ENCODE assay signal across 7 mouse cellular contexts in genomic region chr11:116854279-116854678, GRCm38 (mm10). TPM values are rescaled to one million over a fixed set of nuclear protein-coding genes. Genes with fewer than 3 reads are reported as not detected.
DNase-seq lines count a peak whose midpoint lies in the region; ATAC-seq and TF ChIP-seq lines count a peak whose summit lies in the region.

No protein-coding gene starts in this region.

- no peak for TF ChIP-seq CTCF in lung, postnatal 0 days (IDR thresholded peaks at IDR 0.05)

- peak overlapping the region; percentile 65 for H3K4me2 ChIP-seq in lung, postnatal 0 days (replicated peaks; ENCODE audit: low read depth, low read length)
- peak overlapping the region; percentile 77 for H3K4me2 ChIP-seq in forebrain, embryonic 12.5 days
- peak overlapping the region; percentile 76 for H3K4me2 ChIP-seq in limb, embryonic 14.5 days (replicated peaks; ENCODE audit: low read depth, low read length, severe bottlenecking)
- peak overlapping the region; percentile 62 for H3K4me2 ChIP-seq in stomach, embryonic 15.5 days

- no peak for TF ChIP-seq EP300 in lung, postnatal 0 days (IDR thresholded peaks at IDR 0.05)

- H3K27me3 ChIP-seq in lung, postnatal 0 days (replicated peaks; ENCODE audit: insufficient read depth, low read length): no peaks in the 10 kb centered on the region
- no peaks in the 10 kb centered on the region for H3K27me3 ChIP-seq in forebrain, embryonic 12.5 days
- no peaks in the 10 kb centered on the region for H3K27me3 ChIP-seq in limb, embryonic 14.5 days (ENCODE audit: control insufficient read depth, insufficient read depth, low read length)
- H3K27me3 ChIP-seq in stomach, embryonic 15.5 days (replicated peaks): no peaks in the 10 kb centered on the region

- no peaks in the 10 kb centered on the region; the same call in 1 of the 2 replicates for H3K4me1 ChIP-seq in lung, postnatal 0 days (ENCODE audit: insufficient read depth, low read depth, low read length)
- H3K4me1 ChIP-seq in forebrain, embryonic 12.5 days: peaks cover 21% of the 10 kb centered on the region
- peaks cover 12% of the 10 kb centered on the region for H3K4me1 ChIP-seq in limb, embryonic 14.5 days (ENCODE audit: control insufficient read depth, insufficient read depth, low read length)
- peaks cover 2% of the 10 kb centered on the region; the same call in 1 of the 2 replicates for H3K4me1 ChIP-seq in stomach, embryonic 15.5 days

- ATAC-seq in lung, postnatal 0 days: no peak
- no peak for ATAC-seq in forebrain, embryonic 12.5 days (ENCODE audit: low FRiP score)
- no peak for ATAC-seq in limb, embryonic 14.5 days (ENCODE audit: low FRiP score, low read depth)
- ATAC-seq in stomach, embryonic 15.5 days (ENCODE audit: insufficient read depth, low FRiP score, low read depth): no peak
- ATAC-seq in inflammation-experienced regulatory T-cells, adult 6 months: no peak

- 25% methylated on average over 10 of the region's 10 CpGs for WGBS in lung, postnatal 0 days
- WGBS in forebrain, embryonic 12.5 days: 52% methylated on average over 10 of the region's 10 CpGs
- 29% methylated on average over 10 of the region's 10 CpGs for WGBS in limb, embryonic 14.5 days
- 30% methylated on average over 10 of the region's 10 CpGs for WGBS in stomach, embryonic 15.5 days

- H3K4me3 ChIP-seq in lung, postnatal 0 days (ENCODE audit: low read depth, low read length): peak overlapping the region; percentile 95
- H3K4me3 ChIP-seq in forebrain, embryonic 12.5 days (replicated peaks): peak overlapping the region; percentile 95
- peak overlapping the region; percentile 100 for H3K4me3 ChIP-seq in limb, embryonic 14.5 days (replicated peaks; ENCODE audit: low read length)
- H3K4me3 ChIP-seq in stomach, embryonic 15.5 days (replicated peaks): peak overlapping the region; percentile 92

- H3K9me3 ChIP-seq in lung, postnatal 0 days (ENCODE audit: low read length): no peaks in the 10 kb centered on the region
- H3K9me3 ChIP-seq in forebrain, embryonic 12.5 days: no peaks in the 10 kb centered on the region
- H3K9me3 ChIP-seq in limb, embryonic 14.5 days (ENCODE audit: control insufficient read depth, low read length): no peaks in the 10 kb centered on the region
- no peaks in the 10 kb centered on the region for H3K9me3 ChIP-seq in stomach, embryonic 15.5 days

- no peak for TF ChIP-seq POLR2A in limb, embryonic 14.5 days (IDR thresholded peaks at IDR 0.05; ENCODE audit: borderline replicate concordance, extremely low read depth, insufficient read depth, insufficient read length)

- no peak for DNase-seq in lung, postnatal 0 days (ENCODE audit: low spot score)
- DNase-seq in lung, postnatal 14 days: no peak
- no peak for DNase-seq in limb, embryonic 14.5 days (ENCODE audit: low spot score)
- DNase-seq in left cerebral cortex, adult 11 months (ENCODE audit: low spot score): no peak

- peaks cover 7% of the 10 kb centered on the region; the same call in 1 of the 2 replicates for H3K36me3 ChIP-seq in lung, postnatal 0 days (ENCODE audit: insufficient read depth, low read length)
- peaks cover 17% of the 10 kb centered on the region for H3K36me3 ChIP-seq in forebrain, embryonic 12.5 days (replicated peaks)
- peaks cover 38% of the 10 kb centered on the region for H3K36me3 ChIP-seq in limb, embryonic 14.5 days (ENCODE audit: control insufficient read depth, insufficient read depth, low read length)
- peaks cover 3% of the 10 kb centered on the region; the same call in 1 of the 2 replicates for H3K36me3 ChIP-seq in stomach, embryonic 15.5 days

- peak overlapping the region; percentile 76 for H3K9ac ChIP-seq in lung, postnatal 0 days (replicated peaks; ENCODE audit: low read depth)
- H3K9ac ChIP-seq in forebrain, embryonic 12.5 days: peak overlapping the region; percentile 98
- peak overlapping the region; percentile 95 for H3K9ac ChIP-seq in limb, embryonic 14.5 days (ENCODE audit: low read depth, low read length, severe bottlenecking)
- H3K9ac ChIP-seq in stomach, embryonic 15.5 days: peak overlapping the region; percentile 53; the same call in 1 of the 2 replicates

- H3K27ac ChIP-seq in lung, postnatal 0 days (ENCODE audit: low read length): 0 out of 2 replicates have a peak overlapping the region, but pooled peaks have one; percentile 98
- H3K27ac ChIP-seq in forebrain, embryonic 12.5 days: peak overlapping the region; percentile 99; the same call in 1 of the 2 replicates
- H3K27ac ChIP-seq in limb, embryonic 14.5 days (replicated peaks; ENCODE audit: low read depth, low read length): peak overlapping the region; percentile 97; the same call in 1 of the 2 replicates
- peak overlapping the region; percentile 100; the same call in 1 of the 2 replicates for H3K27ac ChIP-seq in stomach, embryonic 15.5 days

RNA-seq across cellular contexts. Expression of gene Srsf2, which starts 1.4 kb away (rescaled TPM):
- 419 and 421 TPM in 2 replicates for polyA plus RNA-seq in lung, postnatal 0 days (2015; fragmentation: Nextera tagmentation; extraction: Ambion mirVana)
- polyA plus RNA-seq in forebrain, embryonic 12.5 days (2016; fragmentation: Nextera tagmentation; extraction: Ambion mirVana): 902 and 945 TPM in 2 replicates
- 791 and 910 TPM in 2 replicates for polyA plus RNA-seq in limb, embryonic 14.5 days (2012; rRNA removed)
- 776 and 780 TPM in 2 replicates for polyA plus RNA-seq in limb, embryonic 14.5 days (2014; fragmentation: Nextera tagmentation; extraction: Ambion mirVana)
- 728 and 781 TPM in 2 replicates for polyA plus RNA-seq in stomach, embryonic 15.5 days (2015; fragmentation: Nextera tagmentation; extraction: Ambion mirVana)
- polyA plus RNA-seq in inflammation-experienced regulatory T-cells, adult 6 months (2017; shearing (Covaris generic)): 100 to 1,000 TPM; 189 to 367 (median 325) TPM

RNA-seq across cellular contexts. Expression of gene Mfsd11, which starts 2.0 kb away (rescaled TPM):
- 37.9 and 44.7 TPM in 2 replicates for polyA plus RNA-seq in lung, postnatal 0 days (2015; fragmentation: Nextera tagmentation; extraction: Ambion mirVana)
- polyA plus RNA-seq in forebrain, embryonic 12.5 days (2016; fragmentation: Nextera tagmentation; extraction: Ambion mirVana): 33.7 and 40.2 TPM in 2 replicates
- 35.0 and 41.5 TPM in 2 replicates for polyA plus RNA-seq in limb, embryonic 14.5 days (2012; rRNA removed)
- polyA plus RNA-seq in limb, embryonic 14.5 days (2014; fragmentation: Nextera tagmentation; extraction: Ambion mirVana): 46.0 and 47.2 TPM in 2 replicates
- 33.3 and 33.7 TPM in 2 replicates for polyA plus RNA-seq in stomach, embryonic 15.5 days (2015; fragmentation: Nextera tagmentation; extraction: Ambion mirVana)
- 10 to 100 TPM; 18.7 to 31.0 (median 29.0) TPM for polyA plus RNA-seq in inflammation-experienced regulatory T-cells, adult 6 months (2017; shearing (Covaris generic))

RNA-seq across cellular contexts. Expression of gene Jmjd6, which starts 11.0 kb away (rescaled TPM):
- 37.0 and 37.8 TPM in 2 replicates for polyA plus RNA-seq in lung, postnatal 0 days (2015; fragmentation: Nextera tagmentation; extraction: Ambion mirVana)
- polyA plus RNA-seq in forebrain, embryonic 12.5 days (2016; fragmentation: Nextera tagmentation; extraction: Ambion mirVana): 87.8 and 93.5 TPM in 2 replicates
- 51.2 and 57.0 TPM in 2 replicates for polyA plus RNA-seq in limb, embryonic 14.5 days (2012; rRNA removed)
- polyA plus RNA-seq in limb, embryonic 14.5 days (2014; fragmentation: Nextera tagmentation; extraction: Ambion mirVana): 68.0 and 77.8 TPM in 2 replicates
- polyA plus RNA-seq in stomach, embryonic 15.5 days (2015; fragmentation: Nextera tagmentation; extraction: Ambion mirVana): 71.1 and 76.3 TPM in 2 replicates
- polyA plus RNA-seq in inflammation-experienced regulatory T-cells, adult 6 months (2017; shearing (Covaris generic)): 10 to 100 TPM; 49.7 to 58.8 (median 53.6) TPM

RNA-seq across cellular contexts. Expression of gene Mettl23, which starts 11.2 kb away (rescaled TPM):
- 62.3 and 65.2 TPM in 2 replicates for polyA plus RNA-seq in lung, postnatal 0 days (2015; fragmentation: Nextera tagmentation; extraction: Ambion mirVana)
- 65.5 and 65.8 TPM in 2 replicates for polyA plus RNA-seq in forebrain, embryonic 12.5 days (2016; fragmentation: Nextera tagmentation; extraction: Ambion mirVana)
- 51.0 and 54.9 TPM in 2 replicates for polyA plus RNA-seq in limb, embryonic 14.5 days (2012; rRNA removed)
- 77.9 and 84.1 TPM in 2 replicates for polyA plus RNA-seq in limb, embryonic 14.5 days (2014; fragmentation: Nextera tagmentation; extraction: Ambion mirVana)
- 57.9 and 61.3 TPM in 2 replicates for polyA plus RNA-seq in stomach, embryonic 15.5 days (2015; fragmentation: Nextera tagmentation; extraction: Ambion mirVana)
- polyA plus RNA-seq in inflammation-experienced regulatory T-cells, adult 6 months (2017; shearing (Covaris generic)): 100 to 1,000 TPM; 121 to 151 (median 145) TPM

RNA-seq across cellular contexts. Expression of gene Mxra7, which starts 26.4 kb away (rescaled TPM):
- polyA plus RNA-seq in lung, postnatal 0 days (2015; fragmentation: Nextera tagmentation; extraction: Ambion mirVana): 34.6 and 38.7 TPM in 2 replicates
- polyA plus RNA-seq in forebrain, embryonic 12.5 days (2016; fragmentation: Nextera tagmentation; extraction: Ambion mirVana): 22.5 and 25.9 TPM in 2 replicates
- polyA plus RNA-seq in limb, embryonic 14.5 days (2012; rRNA removed): 20.8 and 21.9 TPM in 2 replicates
- polyA plus RNA-seq in limb, embryonic 14.5 days (2014; fragmentation: Nextera tagmentation; extraction: Ambion mirVana): 11.0 and 13.9 TPM in 2 replicates
- polyA plus RNA-seq in stomach, embryonic 15.5 days (2015; fragmentation: Nextera tagmentation; extraction: Ambion mirVana): 23.0 and 25.7 TPM in 2 replicates
- not detected for polyA plus RNA-seq in inflammation-experienced regulatory T-cells, adult 6 months (2017; shearing (Covaris generic))
